Mouse (Mus musculus) embryonic facial prominence, embryonic 11.5 days (tissue): Measurements from ENCODE around the gene Cop1. TPM values are rescaled to one million over a fixed set of nuclear protein-coding genes. Genes with fewer than 3 reads are reported as not detected.
A peak's percentile ranks its signal among the peaks of the same experiment; 100 is the strongest.

Experiments
- ATAC-seq: fragments of 200-750 bp; cut with Nextera tagmentation; replicated peaks from 2 replicates; pipeline ENCODE4 v1.8.0; 2017; ENCODE audit warnings: low read depth; ENCODE audit not compliant: insufficient number of reproducible peaks, low FRiP score, low TSS enrichment
- DNase-seq: peaks from one replicate; pipeline ENCODE4 v3.0.0-alpha.2; 2015; ENCODE audit warnings: low spot score
- H3K27ac ChIP-seq: fragments of 300-500 bp; sonication (generic); replicated peaks from 2 replicates; pipeline ENCODE4 v1.5.1; 2014; ENCODE audit warnings: mild to moderate bottlenecking, low read depth, low read length, control low read depth
- H3K27me3 ChIP-seq: fragments of 300-500 bp; sonication (generic); 2 replicates; pipeline ENCODE4 v1.6.1; 2014; ENCODE audit warnings: mild to moderate bottlenecking, low read length, moderate library complexity, mixed read lengths; ENCODE audit not compliant: control insufficient read depth, insufficient read depth
- H3K36me3 ChIP-seq: fragments of 300-500 bp; sonication (generic); replicated peaks from 2 replicates; pipeline ENCODE4 v1.6.1; 2014; ENCODE audit warnings: low read depth, mild to moderate bottlenecking, low read length, moderate library complexity, mixed read lengths; ENCODE audit not compliant: control insufficient read depth, insufficient read depth
- H3K4me1 ChIP-seq: fragments of 300-500 bp; sonication (generic); 2 replicates; pipeline ENCODE4 v1.6.1; 2014; ENCODE audit warnings: low read length, mixed read lengths; ENCODE audit not compliant: control insufficient read depth, insufficient read depth
- H3K4me2 ChIP-seq: fragments of 300-500 bp; sonication (generic); 2 replicates; pipeline ENCODE4 v1.6.1; 2014; ENCODE audit warnings: low read depth, mild to moderate bottlenecking, control low read depth, low read length, moderate library complexity
- H3K4me3 ChIP-seq: fragments of 300-500 bp; sonication (generic); 2 replicates; pipeline ENCODE4 v1.5.1; 2014; ENCODE audit warnings: low read depth, low read length, control low read depth
- H3K9ac ChIP-seq: fragments of 300-500 bp; sonication (generic); replicated peaks from 2 replicates; pipeline ENCODE4 v1.6.1; 2014; ENCODE audit warnings: mild to moderate bottlenecking, control low read depth, low read length
- H3K9me3 ChIP-seq: fragments of 300-500 bp; sonication (generic); replicated peaks from 2 replicates; pipeline ENCODE4 v1.6.1; 2016; ENCODE audit warnings: mild to moderate bottlenecking, low read length, inconsistent platforms, mixed read lengths; ENCODE audit not compliant: control insufficient read depth
- WGBS: fragments of 180-500 bp; shearing (Covaris S2); extraction: QIAGEN DNeasy Blood & Tissue Kit; methylation state at CpG from one replicate; pipeline ENCODE4 v1.1.7; 2014; 5-methylcytosine and 5-hydroxymethylcytosine counted together
- polyA plus RNA-seq: library from polyadenylated mRNA; unstranded; fragments of >200 nt; fragmentation: Nextera tagmentation; extraction: Ambion mirVana; gene quantifications from 2 replicates; pipeline ENCODE4 v1.2.1, GENCODE M21; 2014

Cop1 gene
- polyA plus RNA-seq, 1 experiment from 2014 or later, result 150 TPM

GRCm38 (mm10) chr1:159301418-159302082, 69.4 kb downstream of the Cop1 start:
- Histone ChIP-seq H3K9ac (no peak overlapping the region), H3K27me3 (no peaks in the 10 kb centered on the region), H3K9me3 (no peaks in the 10 kb centered on the region), H3K27ac (no peak overlapping the region), H3K36me3 (no peaks in the 10 kb centered on the region), H3K4me2 (no peak overlapping the region), H3K4me3 (no peak overlapping the region), H3K4me1 (no peaks in the 10 kb centered on the region)
- DNase-seq (no peak), ATAC-seq (no peak)
- 93% methylated on average over 7 of the region's 7 CpGs for WGBS

- Histone ChIP-seq H3K27ac (no peak overlapping the region), H3K4me1 (no peaks in the 10 kb centered on the region), H3K27me3 (no peaks in the 10 kb centered on the region), H3K4me2 (no peak overlapping the region), H3K4me3 (no peak overlapping the region), H3K9me3 (no peaks in the 10 kb centered on the region), H3K9ac (no peak overlapping the region), H3K36me3 (no peaks in the 10 kb centered on the region)
- ATAC-seq (no peak), DNase-seq (no peak)
- 79% methylated on average over 2 of the region's 2 CpGs for WGBS
Observed at GRCm38 (mm10) chr1:159313625-159314024, 81.5 kb downstream of the Cop1 start.

- DNase-seq (peak; percentile 11), ATAC-seq (no peak)
- H3K4me3 ChIP-seq, result no peak overlapping the region
- no peaks in the 10 kb centered on the region for H3K4me1 ChIP-seq
- no peak overlapping the region for H3K9ac ChIP-seq
- no peak overlapping the region for H3K4me2 ChIP-seq
- no peaks in the 10 kb centered on the region for H3K27me3 ChIP-seq
- H3K27ac ChIP-seq, result no peak overlapping the region
- WGBS, result 69% methylated on average over 1 of the region's 1 CpGs
- H3K9me3 ChIP-seq, result no peaks in the 10 kb centered on the region
- no peaks in the 10 kb centered on the region; the same call in 1 of the 2 replicates for H3K36me3 ChIP-seq
Observed at GRCm38 (mm10) chr1:159322586-159322985, 90.5 kb downstream of the Cop1 start.

GRCm38 (mm10) chr1:159331008-159331407, 98.9 kb downstream of the Cop1 start:
- Histone ChIP-seq H3K27ac (no peak overlapping the region), H3K27me3 (no peaks in the 10 kb centered on the region), H3K9ac (no peak overlapping the region), H3K4me3 (no peak overlapping the region), H3K4me2 (no peak overlapping the region), H3K9me3 (no peaks in the 10 kb centered on the region), H3K36me3 (no peaks in the 10 kb centered on the region; the same call in 1 of the 2 replicates), H3K4me1 (no peaks in the 10 kb centered on the region)
- ATAC-seq, result no peak
- WGBS, result 85% methylated on average over 4 of the region's 4 CpGs
- DNase-seq, result no peak

GRCm38 (mm10) chr1:159334157-159334556, 102.0 kb downstream of the Cop1 start:
- ATAC-seq (no peak), DNase-seq (no peak)
- Histone ChIP-seq H3K27me3 (no peaks in the 10 kb centered on the region), H3K4me2 (no peak overlapping the region), H3K9ac (no peak overlapping the region), H3K4me3 (no peak overlapping the region), H3K9me3 (no peaks in the 10 kb centered on the region), H3K36me3 (no peaks in the 10 kb centered on the region; the same call in 1 of the 2 replicates), H3K27ac (no peak overlapping the region), H3K4me1 (no peaks in the 10 kb centered on the region)
- WGBS, result 91% methylated on average over 4 of the region's 4 CpGs

- Histone ChIP-seq H3K4me3 (no peak overlapping the region), H3K36me3 (no peaks in the 10 kb centered on the region; the same call in 1 of the 2 replicates), H3K27ac (no peak overlapping the region), H3K9ac (no peak overlapping the region), H3K4me1 (no peaks in the 10 kb centered on the region), H3K4me2 (no peak overlapping the region), H3K9me3 (no peaks in the 10 kb centered on the region), H3K27me3 (no peaks in the 10 kb centered on the region)
- ATAC-seq, result no peak
- DNase-seq, result no peak
- WGBS, result 67% methylated on average over 2 of the region's 2 CpGs
Observed at GRCm38 (mm10) chr1:159342355-159342754, 110.2 kb downstream of the Cop1 start.

- no peaks in the 10 kb centered on the region for H3K36me3 ChIP-seq
- no peak for ATAC-seq
- WGBS, result 92% methylated on average over 1 of the region's 1 CpGs
- H3K27me3 ChIP-seq, result no peaks in the 10 kb centered on the region
- H3K4me3 ChIP-seq, result no peak overlapping the region
- no peaks in the 10 kb centered on the region for H3K4me1 ChIP-seq
- no peak overlapping the region for H3K9ac ChIP-seq
- no peak overlapping the region for H3K27ac ChIP-seq
- H3K9me3 ChIP-seq, result no peaks in the 10 kb centered on the region
- H3K4me2 ChIP-seq, result no peak overlapping the region
- no peak for DNase-seq
Observed at GRCm38 (mm10) chr1:159355027-159355570, 123.0 kb downstream of the Cop1 start.

- Histone ChIP-seq H3K4me2 (no peak overlapping the region), H3K36me3 (no peaks in the 10 kb centered on the region)
- no peak for ATAC-seq
Observed at GRCm38 (mm10) chr1:159358713-159359112, 126.6 kb downstream of the Cop1 start.

More at GRCm38 (mm10) chr1:159358713-159359112, 126.6 kb downstream of the Cop1 start:
- no peak overlapping the region for H3K4me3 ChIP-seq
- no peak for DNase-seq
- H3K27ac ChIP-seq, result no peak overlapping the region
- no peaks in the 10 kb centered on the region for H3K4me1 ChIP-seq
- no peak overlapping the region for H3K9ac ChIP-seq
- H3K27me3 ChIP-seq, result no peaks in the 10 kb centered on the region
- H3K9me3 ChIP-seq, result no peaks in the 10 kb centered on the region
- 73% methylated on average over 5 of the region's 5 CpGs for WGBS
